Mouse (Mus musculus) thymus, postnatal 0 days (tissue): Measurements from ENCODE around the gene H2-DMa. TPM values are rescaled to one million over a fixed set of nuclear protein-coding genes. Genes with fewer than 3 reads are reported as not detected.

Experiments
- polyA plus RNA-seq: library from polyadenylated mRNA; unstranded; fragments of >200 nt; fragmentation: Nextera tagmentation; extraction: Ambion mirVana; gene quantifications from 2 replicates; pipeline ENCODE4 v1.2.1, GENCODE M21; 2015

The H2-DMa gene
- polyA plus RNA-seq, 1 experiment from 2014 or later, result 113 TPM

Other genes starting within 250 kb of the H2-DMa start
- gene Gm7029, start 245.7 kb upstream of the H2-DMa start, polyA plus RNA-seq, result not detected in 2 replicates
- gene Kifc1, start 228.9 kb upstream of the H2-DMa start, polyA plus RNA-seq, result 5.9 and 6.8 TPM in 2 replicates
- 1.6 and 1.9 TPM in 2 replicates for gene Platr17, start 214.4 kb upstream of the H2-DMa start, polyA plus RNA-seq
- 62.9 and 67.8 TPM in 2 replicates for gene Daxx, start 210.1 kb upstream of the H2-DMa start, polyA plus RNA-seq
- 131 and 140 TPM in 2 replicates for gene Tapbp, start 203.6 kb upstream of the H2-DMa start, polyA plus RNA-seq
- gene Zbtb22, start 203.6 kb upstream of the H2-DMa start, polyA plus RNA-seq, result 13.8 and 14.9 TPM in 2 replicates
- 37.5 and 42.3 TPM in 2 replicates for gene Rgl2, start 190.0 kb upstream of the H2-DMa start, polyA plus RNA-seq
- 218 and 225 TPM in 2 replicates for gene Pfdn6, start 179.2 kb upstream of the H2-DMa start, polyA plus RNA-seq
- gene Wdr46, start 178.9 kb upstream of the H2-DMa start, polyA plus RNA-seq, result 20.6 and 25.5 TPM in 2 replicates
- gene B3galt4, start 168.1 kb upstream of the H2-DMa start, polyA plus RNA-seq, result 13.3 and 15.8 TPM in 2 replicates
- 43.6 and 46.1 TPM in 2 replicates for gene Vps52, start 163.7 kb upstream of the H2-DMa start, polyA plus RNA-seq
- gene Rps18, start 163.5 kb upstream of the H2-DMa start, polyA plus RNA-seq, result 2,265 and 2,338 TPM in 2 replicates
- gene H2-K1, start 119.2 kb upstream of the H2-DMa start, polyA plus RNA-seq, result 528 and 569 TPM in 2 replicates
- gene Ring1, start 94.9 kb upstream of the H2-DMa start, polyA plus RNA-seq, result 14.5 and 20.9 TPM in 2 replicates
- 77.4 and 82.2 TPM in 2 replicates for gene H2-Ke6, start 91.5 kb upstream of the H2-DMa start, polyA plus RNA-seq
- 90.5 and 96.5 TPM in 2 replicates for gene Slc39a7, start 87.9 kb upstream of the H2-DMa start, polyA plus RNA-seq
- 47.1 and 48.9 TPM in 2 replicates for gene Rxrb, start 87.7 kb upstream of the H2-DMa start, polyA plus RNA-seq
- 1.1 and 1.5 TPM in 2 replicates for gene Col11a2, start 80.1 kb upstream of the H2-DMa start, polyA plus RNA-seq
- gene H2-Oa, start 27.2 kb upstream of the H2-DMa start, polyA plus RNA-seq, result 55.0 and 57.1 TPM in 2 replicates
- gene Brd2, start 3.1 kb downstream of the H2-DMa start, polyA plus RNA-seq, result 98.3 and 107 TPM in 2 replicates
- 57.8 and 62.9 TPM in 2 replicates for gene H2-DMb2, start 23.8 kb downstream of the H2-DMa start, polyA plus RNA-seq
- 39.8 and 42.2 TPM in 2 replicates for gene H2-DMb1, start 33.5 kb downstream of the H2-DMa start, polyA plus RNA-seq
- gene Tap1, start 68.0 kb downstream of the H2-DMa start, polyA plus RNA-seq, result 81.6 and 87.3 TPM in 2 replicates
- gene Psmb9, start 68.2 kb downstream of the H2-DMa start, polyA plus RNA-seq, result 251 and 261 TPM in 2 replicates
- 875 and 899 TPM in 2 replicates for gene Psmb8, start 78.2 kb downstream of the H2-DMa start, polyA plus RNA-seq
- 140 and 153 TPM in 2 replicates for gene Tap2, start 84.0 kb downstream of the H2-DMa start, polyA plus RNA-seq
- gene H2-Ob, start 119.4 kb downstream of the H2-DMa start, polyA plus RNA-seq, result 2.6 and 2.8 TPM in 2 replicates
- 1,510 and 1,544 TPM in 2 replicates for gene H2-Ab1, start 138.1 kb downstream of the H2-DMa start, polyA plus RNA-seq
- gene H2-Aa, start 168.3 kb downstream of the H2-DMa start, polyA plus RNA-seq, result 991 and 995 TPM in 2 replicates
- 574 and 589 TPM in 2 replicates for gene H2-Eb1, start 186.3 kb downstream of the H2-DMa start, polyA plus RNA-seq
- gene H2-Eb2, start 206.1 kb downstream of the H2-DMa start, polyA plus RNA-seq, result 2.3 and 3.1 TPM in 2 replicates
- 0.22 and 0.27 TPM in 2 replicates for gene Btnl2, start 235.3 kb downstream of the H2-DMa start, polyA plus RNA-seq